Mouse (Mus musculus): ENCODE results near the gene Pdxp. TPM values are rescaled to one million over a fixed set of nuclear protein-coding genes. Genes with fewer than 3 reads are reported as not detected.
"Not testable (repeated sequence)": the region's sequence is repeated elsewhere in the genome, so short reads cannot be mapped to it uniquely, and the experiment has no call there.

Pdxp gene
- 100 to 1,000 TPM; 161 to 187 TPM for total RNA-seq (2021)

DNA sequence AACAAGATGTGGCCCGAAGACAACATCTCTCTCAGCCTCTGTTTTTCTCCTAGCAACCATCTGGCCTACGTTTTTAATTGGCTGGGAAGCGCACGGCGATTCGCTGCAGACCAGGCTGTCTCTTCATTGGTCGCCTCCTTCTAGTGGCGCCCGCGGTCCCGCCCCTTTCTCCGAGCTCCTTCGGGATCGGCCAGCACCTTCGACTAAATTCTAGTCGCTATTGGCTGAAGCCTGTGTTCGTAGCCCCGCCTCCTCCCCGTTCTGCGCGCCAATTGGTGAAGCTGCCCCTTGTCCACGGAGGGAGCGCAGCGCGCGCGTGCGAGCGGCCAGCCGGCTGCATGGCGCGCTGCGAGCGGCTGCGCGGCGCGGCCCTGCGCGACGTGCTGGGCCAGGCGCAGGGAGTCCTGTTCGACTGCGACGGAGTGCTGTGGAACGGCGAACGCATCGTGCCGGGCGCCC, at the start of gene Pdxp:
TSS of gene Pdxp (plus strand) at position 288 of the 459 bp plus-strand sequence.
- DNase-seq (ENCODE audit: extremely low spot score in 1 of 2, low spot score in 1 of 2) = peak; percentile 85 to 88

DNA sequence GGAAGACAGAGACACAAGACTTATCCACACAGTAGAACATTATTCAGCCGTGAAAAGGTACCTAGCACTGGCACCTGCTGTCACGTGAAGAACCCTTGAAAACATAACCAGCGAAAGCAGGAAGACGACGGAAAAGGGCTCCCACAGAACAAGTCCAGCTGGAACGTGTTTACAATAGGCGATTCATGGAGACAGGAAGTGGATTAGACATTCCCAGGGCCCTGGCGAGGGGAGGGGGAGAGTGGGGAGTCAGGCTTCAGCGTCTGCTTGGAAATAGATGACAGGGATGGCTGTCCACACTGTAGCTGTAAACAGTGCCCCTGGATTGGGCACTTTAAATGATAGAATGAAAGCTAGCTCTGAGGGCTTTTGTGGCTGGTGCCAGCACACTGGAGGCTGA, 45.3 kb upstream of the Pdxp start:
- no peak for DNase-seq (ENCODE audit: extremely low spot score in 1 of 2, low spot score in 1 of 2)

DNA sequence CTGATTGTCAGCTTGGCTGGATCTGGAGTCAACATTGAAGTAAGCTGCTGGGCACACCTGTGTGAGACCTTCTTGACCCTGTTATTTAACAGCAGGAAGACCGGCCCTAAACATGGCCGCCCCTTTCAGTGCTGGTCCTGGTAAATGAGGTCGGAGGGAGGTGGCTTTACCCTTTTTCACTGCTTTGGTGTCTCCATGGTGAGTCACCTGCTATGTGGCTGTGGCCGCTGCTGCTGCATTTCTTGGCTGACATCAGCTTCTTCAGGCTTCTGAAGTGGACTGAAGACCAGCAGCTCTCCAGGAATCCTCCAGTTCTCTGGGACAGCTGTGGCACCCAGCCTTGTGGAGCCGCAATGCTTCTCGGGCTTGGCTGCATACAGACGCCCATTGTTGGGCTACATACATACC, 44.9 kb upstream of the Pdxp start:
- DNase-seq (ENCODE audit: extremely low spot score in 1 of 2, low spot score in 1 of 2) = no peak

DNA sequence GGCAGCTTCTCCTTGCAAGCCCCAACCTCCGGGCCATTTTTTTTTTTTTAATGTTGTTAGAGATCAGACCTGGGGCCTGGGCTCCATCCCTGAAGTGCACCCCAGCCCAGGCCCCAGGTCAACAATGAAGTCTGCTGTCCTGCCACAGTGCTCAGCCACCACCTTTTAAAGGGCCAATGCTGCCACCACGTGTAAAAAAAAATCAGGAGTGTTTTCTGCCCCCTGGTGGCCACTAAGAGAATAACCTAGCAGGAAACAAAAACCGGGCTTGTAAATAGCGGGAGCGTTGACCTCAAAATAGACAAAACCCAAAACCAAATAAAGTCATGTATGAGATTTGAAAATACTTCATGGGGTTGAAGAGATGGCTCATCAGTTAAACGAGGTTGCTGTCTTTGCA, 43.9 kb upstream of the Pdxp start:
- DNase-seq (ENCODE audit: extremely low spot score in 1 of 2, low spot score in 1 of 2) = peak in 1 of 2 experiments; percentile 55

DNA sequence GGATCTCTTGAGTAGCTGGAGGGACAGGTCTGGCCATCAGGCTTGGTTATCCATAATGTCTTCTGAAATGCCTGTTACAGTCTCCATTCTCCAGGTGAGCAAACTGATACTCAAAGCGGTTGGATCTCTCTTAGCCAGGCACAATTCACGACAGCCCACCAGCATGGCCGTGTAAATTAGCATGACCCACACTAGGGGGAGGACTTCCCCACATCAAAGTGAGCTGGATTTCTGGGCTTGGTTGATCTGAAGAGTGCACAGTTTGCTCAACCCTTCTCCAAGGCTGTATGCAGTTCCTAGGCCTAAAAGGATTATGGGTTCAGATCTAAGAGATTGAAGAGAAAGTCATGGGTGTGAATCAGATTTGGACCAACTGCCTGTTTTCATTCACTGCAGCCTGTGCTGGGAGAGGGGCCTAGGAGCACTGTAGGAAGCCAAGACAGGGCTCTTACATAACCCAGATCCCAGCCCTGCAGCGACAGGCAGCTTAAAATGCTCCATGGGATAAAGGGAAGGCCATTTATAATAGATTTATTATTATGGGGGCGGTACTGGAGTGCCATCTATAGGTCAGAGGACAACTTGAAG, 41.6 kb upstream of the Pdxp start:
- no peak for DNase-seq (ENCODE audit: extremely low spot score in 1 of 2, low spot score in 1 of 2)

DNA sequence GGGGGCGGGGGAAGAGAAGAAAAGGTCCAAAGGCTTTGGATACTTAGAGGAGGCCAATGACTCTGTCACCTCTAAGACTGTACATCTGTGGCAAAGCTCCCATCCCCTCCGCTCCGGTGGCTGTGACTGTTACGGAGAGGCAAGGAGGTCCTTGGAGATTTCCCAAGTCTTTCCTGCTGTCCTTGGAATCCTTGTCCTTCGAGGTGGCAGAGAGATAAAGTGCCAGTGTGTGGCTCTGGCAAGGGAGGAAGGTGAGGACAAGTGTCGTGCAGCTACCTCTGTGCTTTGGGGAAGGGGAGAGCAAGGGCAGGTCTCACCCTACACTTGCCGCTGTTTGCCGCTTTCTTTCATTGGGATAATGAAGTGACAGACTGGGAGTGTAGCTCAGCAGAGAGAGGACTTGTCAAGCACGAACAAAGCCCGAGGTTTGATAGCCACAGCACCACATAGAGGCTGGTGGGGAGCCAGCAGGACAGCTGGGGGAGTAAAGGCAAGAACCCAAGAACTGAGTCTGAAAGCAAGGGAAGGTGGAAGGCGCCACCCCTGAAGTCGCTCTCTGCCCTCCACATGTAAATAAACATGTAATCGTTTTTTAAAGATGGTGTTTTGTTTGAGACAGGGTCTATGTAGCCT, 39.8 kb upstream of the Pdxp start:
- no peak for DNase-seq (ENCODE audit: extremely low spot score in 1 of 2, low spot score in 1 of 2)

DNA sequence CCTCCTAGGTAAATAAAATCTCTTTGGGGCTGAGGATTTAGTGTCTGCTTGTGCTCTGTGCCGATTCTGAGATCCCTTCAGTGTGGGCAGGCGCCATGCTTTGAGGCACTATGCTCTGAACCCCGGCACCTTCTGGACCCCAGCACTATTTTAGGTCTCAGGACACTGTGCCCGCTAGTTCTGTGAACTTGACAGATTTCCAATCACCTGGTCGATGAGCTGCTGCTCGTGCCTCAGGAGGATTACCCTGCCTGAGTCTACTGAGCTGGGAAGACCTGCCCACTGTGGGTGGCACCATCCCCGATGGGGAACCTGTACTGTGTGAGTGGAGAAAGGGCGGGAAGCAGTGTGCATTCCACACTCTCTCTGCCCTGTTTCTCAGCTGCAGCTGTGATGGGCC, 38.7 kb upstream of the Pdxp start:
- no peak for DNase-seq (ENCODE audit: extremely low spot score in 1 of 2, low spot score in 1 of 2)

DNA sequence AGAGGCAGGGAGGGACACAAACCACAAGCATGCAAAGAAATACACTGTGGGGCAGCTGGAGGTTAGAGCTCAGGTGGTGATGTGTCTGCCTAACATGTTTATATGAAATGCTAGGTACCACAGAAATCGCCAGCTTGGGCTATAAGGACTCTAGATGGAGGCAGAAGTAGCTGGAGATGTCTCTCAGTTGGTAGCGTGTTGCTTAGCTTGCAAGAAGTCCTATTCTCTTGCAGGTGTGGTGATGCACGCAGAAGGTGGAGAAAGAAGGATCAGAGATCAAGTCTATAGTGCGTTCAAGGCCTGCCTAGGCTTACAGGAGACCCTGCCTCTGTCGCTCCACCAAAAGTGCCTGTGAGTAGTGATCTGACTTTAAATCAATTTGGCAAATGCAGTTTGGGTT, 38.2 kb upstream of the Pdxp start:
- no peak for DNase-seq (ENCODE audit: extremely low spot score in 1 of 2, low spot score in 1 of 2)

DNA sequence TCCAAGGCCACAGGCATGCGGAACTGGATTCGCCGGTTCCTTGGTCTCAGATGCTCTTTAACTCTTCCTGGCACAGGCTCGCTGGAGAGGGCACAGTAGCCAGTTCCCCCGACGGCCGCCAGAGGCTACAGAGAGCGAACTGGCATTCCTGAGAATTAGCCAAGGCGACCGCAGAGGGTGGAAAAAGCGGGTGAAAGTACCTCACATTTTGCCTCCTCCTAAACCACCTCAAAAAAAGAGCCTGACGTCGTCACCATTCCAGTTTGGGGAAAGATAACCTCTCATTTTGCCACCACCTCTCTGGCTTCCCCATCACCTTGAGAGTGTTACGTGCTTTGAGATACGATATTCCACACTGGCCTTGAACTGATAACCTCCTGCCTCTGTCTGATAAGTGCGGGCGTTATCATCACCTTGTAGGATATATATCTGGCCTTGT, 37.4 kb upstream of the Pdxp start:
- DNase-seq (ENCODE audit: extremely low spot score in 1 of 2, low spot score in 1 of 2) = peak; percentile 52 to 70

DNA sequence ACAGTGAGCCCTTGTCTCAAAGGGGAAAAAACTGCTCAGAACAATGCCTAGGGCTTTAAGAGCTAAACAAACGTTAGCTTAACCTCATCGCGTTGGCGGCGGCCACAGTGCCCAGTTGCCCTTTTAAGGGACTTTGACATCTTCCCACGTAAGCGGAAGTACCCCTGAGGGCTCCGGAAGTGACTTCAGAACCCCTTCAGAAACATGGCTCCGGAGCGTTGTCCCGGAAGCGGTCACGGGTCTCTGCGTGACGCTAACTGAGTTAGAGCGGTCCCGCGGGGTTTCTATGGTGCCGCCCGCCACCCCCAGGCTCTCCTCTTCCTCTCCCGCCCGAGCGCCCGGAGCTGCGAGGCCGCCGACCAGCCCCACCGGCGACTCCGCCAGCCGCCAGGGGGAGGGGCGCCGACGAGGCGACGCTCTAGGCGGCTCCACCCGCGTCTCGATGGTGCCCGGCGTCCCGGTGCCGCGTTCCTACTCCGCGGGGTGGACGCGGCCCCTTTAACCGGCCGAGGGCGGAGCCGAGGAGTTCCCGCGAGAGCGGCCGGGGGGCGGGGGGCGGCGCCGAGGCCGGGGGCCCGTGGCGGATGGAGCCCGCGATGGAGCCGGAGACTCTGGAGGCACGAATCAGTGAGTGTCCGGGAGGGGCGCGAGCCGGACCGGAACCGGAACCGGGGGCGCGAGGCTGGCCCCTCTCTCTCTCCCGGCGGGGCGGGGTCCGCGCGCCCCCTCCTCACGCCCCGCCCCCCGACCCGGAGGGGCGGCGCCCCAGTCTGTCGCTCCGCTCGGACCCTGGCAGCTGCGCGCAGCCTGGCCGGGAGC, 36.5 kb upstream of the Pdxp start, which contains the start of gene Gga1:
TSS of gene Gga1 (plus strand) at position 200 of the 819 bp plus-strand sequence.
- DNase-seq (ENCODE audit: extremely low spot score in 1 of 2, low spot score in 1 of 2) = peak; percentile 84 to 95

DNA sequence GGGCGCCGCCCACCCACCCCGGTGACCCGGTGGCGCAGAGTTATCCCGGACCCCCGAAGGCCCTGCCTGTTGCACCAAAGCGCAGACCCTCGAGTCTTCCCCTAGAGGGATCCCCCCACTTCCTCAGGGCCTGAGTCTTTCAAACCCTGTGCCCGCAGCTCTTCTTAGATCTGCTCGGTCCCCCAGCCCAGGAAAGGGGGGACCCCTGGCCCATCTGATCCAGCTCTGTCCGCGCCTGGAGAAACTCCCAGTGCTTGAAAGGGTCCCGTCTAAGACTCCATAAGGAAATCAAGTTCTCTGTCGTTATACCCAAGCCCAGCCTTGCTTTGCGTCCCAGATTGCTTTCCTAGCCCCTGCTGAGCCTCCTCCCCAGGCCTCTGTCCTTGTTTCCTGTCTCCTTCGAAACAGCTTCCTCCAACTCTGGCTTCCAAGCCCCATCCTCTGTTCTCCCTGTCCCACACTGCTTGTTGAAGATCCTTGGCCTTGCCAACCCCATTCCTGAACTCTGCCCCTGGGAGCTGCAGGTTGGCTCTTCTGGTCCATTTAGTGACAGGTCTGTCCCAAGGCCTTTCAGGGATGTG, 35.8 kb upstream of the Pdxp start:
- DNase-seq (ENCODE audit: extremely low spot score in 1 of 2, low spot score in 1 of 2) = no peak

DNA sequence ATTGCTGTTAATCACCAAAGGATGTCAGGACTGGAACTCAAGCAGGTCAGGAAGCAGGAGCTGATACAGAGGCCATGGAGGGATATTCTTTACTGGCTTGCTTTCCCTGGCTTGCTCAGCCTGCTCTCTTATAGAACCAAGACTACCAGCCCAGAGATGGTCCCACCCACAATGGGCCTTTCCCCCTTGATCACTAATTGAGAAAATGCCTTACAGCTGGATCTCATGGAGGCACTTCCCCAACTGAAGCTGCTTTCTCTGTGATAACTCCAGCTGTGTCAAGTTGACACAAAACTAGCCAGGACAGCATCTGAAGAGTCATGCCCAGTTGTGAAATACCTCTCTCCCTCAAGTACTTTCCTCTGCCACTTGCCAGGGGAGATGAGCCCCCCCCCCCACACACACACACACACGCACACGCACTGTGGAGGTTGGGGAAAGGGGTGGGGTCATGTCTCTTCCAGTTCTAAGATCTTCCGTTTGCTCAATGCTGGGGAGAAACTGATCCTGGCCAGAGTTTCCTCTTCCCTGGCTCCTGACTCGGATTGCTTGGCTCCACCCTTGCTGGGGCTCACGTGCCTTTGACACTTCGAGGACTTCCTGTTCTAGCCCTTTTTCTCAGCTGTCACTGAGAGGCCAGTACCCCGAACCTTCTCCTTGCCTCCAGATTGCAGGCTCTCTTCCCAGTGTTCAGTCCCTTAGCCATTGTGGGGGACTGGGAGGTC, 34.8 kb upstream of the Pdxp start:
- DNase-seq (ENCODE audit: extremely low spot score in 1 of 2, low spot score in 1 of 2) = not testable (repeated sequence)

DNA sequence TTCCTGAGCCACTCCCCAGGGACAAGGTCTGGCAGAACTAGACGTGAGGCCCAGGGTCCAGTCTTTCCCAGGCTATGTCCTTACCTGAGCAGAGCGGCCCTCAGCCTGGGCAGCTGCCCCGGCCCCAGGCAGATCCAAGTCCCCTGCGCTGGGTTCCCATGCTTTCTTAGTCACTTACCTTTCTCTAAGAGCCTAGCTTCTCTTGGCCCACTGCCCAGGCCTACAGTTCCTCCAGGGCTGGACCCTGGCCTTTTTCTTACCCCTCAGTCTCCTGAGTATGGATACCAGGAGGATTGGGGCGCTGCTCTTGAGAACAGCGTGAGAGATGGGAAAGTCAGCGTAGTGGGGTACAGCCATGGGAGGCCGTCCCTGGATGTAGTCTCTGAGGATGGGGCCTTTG, 33.3 kb upstream of the Pdxp start:
- no peak for DNase-seq (ENCODE audit: extremely low spot score in 1 of 2, low spot score in 1 of 2)

DNA sequence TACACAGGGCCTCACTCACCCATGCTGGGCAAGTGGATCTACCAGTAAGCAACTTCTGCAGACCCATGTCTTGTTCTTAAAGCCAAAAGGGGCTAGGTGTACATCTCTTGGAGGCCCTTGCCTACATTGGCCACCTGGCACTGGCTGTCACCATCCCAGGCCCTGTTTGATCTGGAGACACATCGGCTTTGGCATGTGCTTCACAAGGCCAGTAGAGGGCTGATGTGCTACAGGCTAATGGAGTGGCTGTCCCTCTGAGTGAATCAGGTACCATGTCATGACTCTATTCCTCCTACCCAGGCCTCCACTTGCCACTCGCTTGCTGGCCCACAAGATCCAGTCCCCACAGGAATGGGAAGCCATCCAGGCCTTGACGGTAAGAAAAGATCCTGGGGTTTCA, 31.9 kb upstream of the Pdxp start:
- no peak for DNase-seq (ENCODE audit: extremely low spot score in 1 of 2, low spot score in 1 of 2)

DNA sequence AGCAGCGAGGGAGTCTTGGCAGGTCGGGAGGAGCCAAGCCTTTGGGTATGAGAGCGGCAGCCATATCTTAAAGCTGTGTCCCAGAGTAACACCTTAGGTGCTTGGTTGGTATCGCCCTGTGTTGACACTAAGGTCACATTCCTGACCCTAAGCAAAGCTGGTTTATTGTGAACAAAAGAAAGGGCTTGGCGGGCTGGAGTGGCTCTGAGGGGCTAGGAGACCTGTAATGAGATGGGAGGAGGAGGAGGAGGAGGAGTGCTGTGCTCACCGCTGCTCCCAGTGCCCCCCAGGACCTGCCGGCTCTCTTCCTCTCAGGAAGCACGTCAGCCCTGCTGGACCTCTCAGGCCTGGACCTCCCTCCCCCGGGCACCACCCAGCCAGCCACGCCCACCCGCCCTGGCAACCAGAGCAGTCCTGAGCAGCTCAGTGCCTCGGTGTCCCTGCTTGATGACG, 24.3 kb upstream of the Pdxp start:
- no peak for DNase-seq (ENCODE audit: extremely low spot score in 1 of 2, low spot score in 1 of 2)

DNA sequence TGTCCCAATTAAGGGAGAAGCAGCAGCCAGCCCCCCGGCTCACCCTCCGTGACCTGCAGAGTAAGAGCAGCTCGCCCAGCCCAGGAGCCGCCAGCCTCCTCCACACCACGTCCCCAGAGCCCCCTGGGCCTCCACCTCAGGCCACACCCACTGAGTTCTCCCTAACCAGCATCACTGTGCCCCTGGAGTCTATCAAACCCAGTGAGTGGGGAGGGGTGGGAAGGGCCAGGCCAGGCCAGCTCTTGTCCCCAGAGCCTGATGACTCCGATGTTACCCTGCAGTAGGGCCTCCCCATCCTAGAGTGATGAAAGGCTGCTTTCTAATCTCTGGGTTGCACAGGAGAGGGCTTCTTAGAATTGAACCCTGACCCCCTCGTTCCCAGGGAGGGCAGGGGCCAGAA, 21.3 kb upstream of the Pdxp start:
- DNase-seq (ENCODE audit: extremely low spot score in 1 of 2, low spot score in 1 of 2) = no peak

DNA sequence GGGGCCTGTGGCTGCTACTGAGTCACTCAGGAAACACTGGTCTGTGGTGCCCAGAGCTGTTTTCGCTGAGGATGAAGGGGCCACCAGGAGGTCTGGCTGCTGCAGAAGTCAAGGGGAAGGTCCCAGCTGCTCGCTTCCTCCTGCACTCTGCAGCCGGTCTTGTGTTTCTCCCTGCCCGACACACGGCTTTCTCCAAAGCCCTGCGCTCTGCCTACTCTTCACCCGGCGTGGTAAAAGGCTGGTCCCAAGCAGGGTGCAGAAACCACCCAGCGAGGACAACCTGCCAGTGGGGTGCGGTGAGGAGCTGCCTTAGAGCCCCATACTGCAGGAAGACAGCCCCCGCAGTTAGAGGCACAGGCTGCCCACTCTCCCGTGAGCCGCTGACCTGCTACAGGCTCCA, 19.0 kb upstream of the Pdxp start:
- no peak for DNase-seq (ENCODE audit: extremely low spot score in 1 of 2, low spot score in 1 of 2)

DNA sequence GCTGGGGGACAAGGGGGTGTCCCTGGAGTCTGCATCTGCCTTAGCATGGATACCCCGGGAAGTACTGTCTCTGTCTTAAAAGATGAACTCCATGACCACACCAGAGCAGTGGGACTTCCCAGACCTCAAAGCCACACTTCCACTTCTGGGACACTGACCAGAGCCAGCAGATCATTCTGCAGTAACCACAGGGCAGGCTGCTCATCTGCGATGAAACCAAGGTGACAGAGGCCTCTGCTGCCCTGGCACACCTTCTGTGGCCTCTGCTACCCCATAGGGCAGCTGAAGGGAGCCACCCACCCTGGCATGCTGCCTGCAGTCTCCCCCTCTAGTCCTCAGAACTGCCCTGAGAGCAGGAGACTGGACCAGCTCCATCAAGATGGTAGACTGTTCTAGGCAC, 18.0 kb upstream of the Pdxp start:
- no peak for DNase-seq (ENCODE audit: extremely low spot score in 1 of 2, low spot score in 1 of 2)

DNA sequence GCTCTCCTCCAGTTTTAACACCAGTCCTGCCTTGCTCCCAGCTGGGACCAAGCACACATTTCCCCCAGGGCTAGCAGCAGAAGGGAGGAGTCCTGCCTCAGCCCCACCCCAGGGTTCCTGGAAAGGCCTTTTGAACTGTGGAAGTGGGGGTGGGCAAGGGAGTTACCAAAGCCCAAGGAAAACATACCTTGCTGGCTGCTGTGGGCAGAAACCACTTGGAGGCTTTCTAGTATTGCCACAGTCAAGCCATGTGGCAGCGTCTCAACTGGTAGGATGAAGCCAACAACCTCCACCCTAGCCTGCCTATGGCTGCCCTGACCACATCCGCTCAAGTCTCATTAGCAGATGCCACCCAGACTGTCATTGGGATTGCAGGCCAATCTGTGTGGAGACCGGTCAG, 17.6 kb upstream of the Pdxp start:
- no peak for DNase-seq (ENCODE audit: extremely low spot score in 1 of 2, low spot score in 1 of 2)

DNA sequence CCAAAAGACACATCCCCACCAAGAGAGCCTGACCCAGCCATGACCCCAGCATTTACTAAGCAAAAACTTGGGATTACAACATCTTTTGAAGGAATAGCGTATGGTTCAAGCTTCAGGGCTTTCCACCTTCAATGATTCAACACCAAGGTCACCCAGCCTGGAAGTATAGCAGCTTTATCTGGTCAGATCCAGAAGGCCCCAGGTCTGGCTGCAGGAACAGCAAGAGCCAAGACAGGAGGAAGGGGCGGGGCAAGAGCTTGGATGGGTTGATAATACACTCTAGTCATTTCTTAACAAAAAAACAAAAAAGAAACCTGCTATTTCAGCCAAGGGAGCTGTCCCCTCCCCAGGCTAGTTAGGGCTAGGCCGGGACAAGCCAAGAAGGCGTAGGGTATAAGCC, 16.2 kb upstream of the Pdxp start:
- no peak for DNase-seq (ENCODE audit: extremely low spot score in 1 of 2, low spot score in 1 of 2)
